Mouse (Mus musculus) retina, postnatal 7 days (tissue): ENCODE results near the gene E030025P04Rik.

ENCODE experiments used
- DNase-seq: peaks from one replicate; pipeline ENCODE4 v3.0.0-alpha.2; 2012; ENCODE audit warnings: low read depth, low spot score

E030025P04Rik gene

DNA sequence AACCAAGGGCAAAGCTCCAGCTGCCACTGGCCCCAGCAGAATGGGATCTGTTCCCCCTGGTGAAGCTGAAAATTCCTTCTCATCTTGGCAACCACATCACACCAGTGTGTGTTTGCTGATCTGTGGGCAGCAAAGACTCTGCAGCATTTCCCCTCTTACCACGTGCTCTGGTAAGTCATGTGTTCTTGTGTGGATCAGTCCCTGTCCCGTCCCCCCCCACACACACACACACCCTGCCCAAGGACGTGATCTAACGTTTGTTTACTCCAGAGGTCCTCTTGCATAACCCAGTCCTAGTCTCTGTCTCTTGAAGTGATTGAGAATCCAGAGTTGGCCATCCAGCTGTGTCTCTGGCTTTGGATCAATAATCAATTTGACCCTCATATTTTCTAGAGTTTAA is at the start of gene E030025P04Rik:
TSS of gene E030025P04Rik (minus strand) at position 134 of the 400 bp plus-strand sequence.
- no peak for DNase-seq

DNA sequence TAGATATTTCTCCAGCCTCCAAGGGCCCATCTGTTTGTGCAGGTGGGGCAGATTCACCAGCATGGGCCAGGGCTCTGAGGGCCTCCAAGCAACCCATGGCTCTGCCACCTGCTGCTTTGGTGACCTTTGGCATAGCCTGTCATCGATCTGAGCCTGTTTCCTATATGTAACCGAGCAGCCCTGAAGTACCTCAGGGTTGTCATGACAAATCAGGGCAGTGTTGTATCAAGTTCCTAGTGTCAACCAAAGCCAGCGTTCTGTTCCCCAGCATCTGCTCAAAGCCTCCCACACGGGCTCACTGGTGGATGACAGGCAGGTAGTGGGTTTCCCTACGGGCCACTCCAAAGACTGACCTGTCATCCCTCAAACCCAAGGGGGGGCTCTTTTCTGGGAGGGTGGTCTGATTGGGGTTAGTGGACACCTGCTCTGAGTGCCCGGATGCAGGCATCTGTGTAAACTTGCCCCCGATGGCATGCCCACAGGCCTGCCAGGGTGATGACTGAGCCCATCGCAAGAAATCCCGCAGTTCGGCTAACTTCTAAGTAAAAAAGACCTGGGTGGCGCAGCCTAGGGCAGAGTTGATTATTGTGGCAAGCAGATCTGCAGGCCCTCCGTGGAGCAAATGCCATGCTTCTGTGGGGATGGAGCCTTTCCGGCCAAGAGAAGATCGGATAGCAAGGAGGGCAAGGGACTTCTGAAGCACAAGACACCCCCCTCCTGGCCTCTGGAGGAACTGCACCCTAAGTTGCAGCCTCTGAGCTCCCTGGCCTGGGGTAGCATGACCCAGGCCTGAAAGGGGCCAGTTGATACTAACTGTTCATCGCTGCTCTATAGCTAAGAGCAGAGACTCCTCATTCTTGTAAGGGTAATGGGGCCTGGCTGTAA is 48.7 kb upstream of the E030025P04Rik start:
- peak; percentile 52 for DNase-seq

DNA sequence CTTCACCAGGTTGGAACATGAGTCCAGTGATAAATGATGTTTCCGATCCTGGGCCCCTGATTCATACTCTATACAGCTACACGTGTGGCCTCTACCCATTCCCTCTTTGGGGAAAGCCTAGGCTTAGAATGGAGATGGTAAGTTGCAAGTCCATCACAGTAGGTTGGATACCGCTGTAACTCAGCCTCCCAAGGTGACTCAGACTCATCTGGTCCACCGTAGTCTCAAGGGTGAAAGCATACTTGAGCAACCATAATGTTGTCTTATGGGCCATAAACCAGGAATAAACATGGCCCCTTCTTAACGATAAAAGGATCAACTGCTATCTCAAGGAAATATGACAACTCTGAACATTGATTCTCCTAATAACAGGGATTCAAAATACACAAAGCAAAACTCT is 44.1 kb upstream of the E030025P04Rik start:
- no peak for DNase-seq

DNA sequence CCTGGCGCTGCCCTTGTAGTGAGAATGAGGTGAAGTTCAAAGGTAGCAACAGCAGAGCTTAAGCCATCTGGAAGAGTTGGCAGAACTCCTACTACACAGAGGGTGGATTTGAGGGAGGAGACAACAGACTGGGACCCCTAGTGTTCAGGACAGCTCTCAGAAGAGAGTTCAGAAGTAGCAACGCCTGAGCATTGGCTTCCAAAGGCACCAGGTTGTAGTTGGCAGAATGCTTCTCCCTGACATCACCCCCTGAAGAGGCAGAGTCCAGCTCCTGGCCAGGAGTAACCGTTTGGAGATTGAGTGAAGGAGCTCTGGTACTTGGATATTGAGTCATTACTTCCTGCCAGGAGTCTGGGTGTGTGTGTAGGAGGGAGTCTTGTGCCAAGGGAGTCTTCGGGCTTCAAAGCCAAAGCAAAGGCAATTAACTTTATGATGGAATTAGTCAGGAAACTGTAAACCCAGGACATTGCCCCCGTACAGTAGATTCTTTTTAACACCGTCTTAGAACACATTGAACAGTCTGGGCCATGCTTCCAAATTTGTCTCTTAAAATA is 43.5 kb upstream of the E030025P04Rik start:
- no peak for DNase-seq

DNA sequence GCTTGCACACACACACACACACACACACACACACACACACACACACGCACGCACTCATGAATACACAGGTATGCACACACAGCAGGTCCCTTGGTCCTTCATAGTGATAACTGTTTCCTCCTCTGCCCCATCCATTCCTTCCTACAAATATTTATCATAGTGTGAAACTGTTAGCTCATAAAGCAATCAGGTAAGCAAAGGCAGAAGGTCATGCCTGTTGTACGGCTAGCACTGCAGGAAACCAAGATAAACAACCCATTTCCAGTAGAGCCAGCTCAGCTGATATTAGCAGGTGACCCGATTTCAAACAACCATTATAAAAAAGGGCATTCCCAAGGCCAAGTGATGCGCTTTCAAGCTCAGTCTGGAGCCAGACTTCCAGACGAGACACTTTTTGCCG is 36.9 kb upstream of the E030025P04Rik start:
- DNase-seq, result no peak

DNA sequence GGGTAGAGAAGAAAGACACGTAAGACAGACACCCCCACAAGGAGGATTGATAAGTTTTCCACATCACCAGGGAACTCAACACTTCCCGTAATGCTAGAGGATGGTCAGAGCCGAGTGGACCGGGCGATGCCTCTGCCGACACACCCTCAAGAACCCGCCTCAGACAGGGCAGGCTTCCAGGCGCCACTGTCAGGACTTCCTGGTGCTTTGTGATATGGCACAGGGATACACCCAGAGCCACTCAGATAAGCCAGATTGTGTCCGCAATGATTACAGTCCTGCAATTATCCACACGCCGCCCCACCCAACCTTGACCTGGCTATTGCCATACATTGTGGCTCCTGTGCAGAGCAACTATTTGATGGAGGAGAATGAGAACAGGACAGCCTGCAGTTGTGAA is 36.1 kb upstream of the E030025P04Rik start:
- DNase-seq, result no peak

DNA sequence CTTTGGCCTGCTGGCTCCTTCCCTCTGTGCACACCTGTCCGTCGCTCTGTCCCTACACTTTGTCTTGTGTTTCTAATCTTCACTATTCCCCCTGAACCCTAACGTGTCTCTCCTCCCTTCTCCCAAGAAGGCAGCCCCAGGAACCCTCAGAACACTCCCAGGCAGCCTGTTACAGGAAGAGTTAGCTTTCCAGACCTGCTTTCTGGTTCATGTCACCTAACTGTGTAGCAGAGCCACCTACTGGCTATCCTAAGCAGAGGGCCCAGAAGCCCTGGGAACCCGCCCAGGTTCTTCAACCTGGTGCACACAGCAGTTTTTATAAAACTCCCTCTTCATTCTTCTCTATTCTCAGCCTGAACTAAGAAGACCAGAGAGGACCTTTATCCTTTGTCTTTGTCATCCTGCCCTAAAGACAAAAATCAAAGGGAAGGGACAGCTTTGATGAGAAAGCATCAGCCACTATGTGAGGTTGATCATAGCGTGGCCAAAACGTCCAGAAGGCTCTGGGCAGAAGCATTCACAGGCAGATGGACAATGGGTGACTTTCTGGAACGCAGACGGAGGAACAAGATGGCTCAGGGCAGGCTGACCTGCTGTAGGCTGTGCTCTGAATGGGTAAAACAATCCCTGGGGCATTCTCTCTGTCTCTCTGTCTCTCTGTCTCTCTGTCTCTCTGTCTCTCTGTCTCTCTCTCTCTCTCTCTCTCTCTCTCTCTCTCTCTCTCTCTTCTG is 34.8 kb upstream of the E030025P04Rik start:
- no peak for DNase-seq

DNA sequence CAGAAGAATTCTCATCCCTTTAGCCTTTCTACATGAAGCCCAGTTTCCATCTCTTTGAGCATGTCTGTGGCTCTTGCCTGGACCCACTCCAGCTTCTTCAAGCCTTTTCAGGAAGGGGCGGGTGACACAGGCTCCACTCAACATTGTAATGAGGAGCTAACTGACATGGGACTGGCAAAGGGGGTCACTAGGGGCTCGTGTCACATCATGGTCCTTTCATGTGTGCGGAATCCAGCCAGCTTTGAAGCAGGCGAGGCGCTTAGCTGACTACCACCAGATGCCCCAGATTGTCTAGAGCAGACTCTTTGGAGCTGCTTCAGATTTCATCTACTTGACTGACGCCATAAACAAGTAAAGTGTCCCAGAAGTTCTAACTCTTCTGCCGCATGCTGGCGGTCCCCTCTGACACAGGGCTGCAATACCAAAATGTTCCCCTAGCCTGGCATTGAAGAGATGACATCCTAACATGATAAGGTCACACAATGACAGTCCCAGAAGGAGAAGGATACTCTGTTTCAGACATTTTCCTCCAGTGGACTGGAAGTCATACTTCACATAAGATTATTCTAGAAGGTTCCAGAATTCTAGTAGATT is 31.3 kb upstream of the E030025P04Rik start:
- DNase-seq, result no peak

DNA sequence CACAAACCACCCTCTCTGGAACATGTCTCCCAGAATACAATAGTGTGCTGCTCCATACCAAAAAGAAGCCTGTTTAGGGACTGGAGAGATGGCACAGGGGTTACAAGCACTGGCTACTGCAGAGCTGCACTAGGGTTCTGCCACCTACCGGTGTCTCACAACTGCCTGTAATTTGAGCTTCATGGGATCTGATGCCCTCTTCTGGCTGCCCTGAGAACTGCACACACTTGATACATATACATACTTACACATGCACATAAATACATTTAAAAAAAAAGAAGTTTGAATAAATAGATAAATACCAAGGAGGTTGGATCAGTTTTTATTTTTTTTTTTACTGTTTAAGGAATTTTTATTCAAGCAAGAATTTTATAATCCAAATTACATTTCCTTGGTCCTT is 28.1 kb upstream of the E030025P04Rik start:
- DNase-seq, result no peak

DNA sequence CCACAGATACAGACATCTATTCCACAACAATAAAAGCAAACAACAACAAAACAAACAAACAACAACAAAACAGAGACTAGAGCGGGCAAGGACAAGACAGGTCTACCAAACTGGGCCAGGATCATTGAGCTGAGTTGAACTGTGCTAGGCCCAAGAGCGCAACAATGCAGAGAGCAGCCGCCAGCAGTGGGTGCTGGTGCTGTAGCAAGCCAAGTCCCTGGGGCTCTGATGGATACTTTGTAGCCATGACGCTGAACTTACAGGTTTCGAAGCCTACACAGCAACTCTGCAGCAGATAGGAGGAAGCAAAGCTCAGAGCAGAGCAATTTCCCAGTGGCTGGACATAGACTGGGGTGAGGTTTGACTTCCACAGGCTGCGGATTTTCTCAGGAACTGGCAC is 26.6 kb upstream of the E030025P04Rik start:
- no peak for DNase-seq

DNA sequence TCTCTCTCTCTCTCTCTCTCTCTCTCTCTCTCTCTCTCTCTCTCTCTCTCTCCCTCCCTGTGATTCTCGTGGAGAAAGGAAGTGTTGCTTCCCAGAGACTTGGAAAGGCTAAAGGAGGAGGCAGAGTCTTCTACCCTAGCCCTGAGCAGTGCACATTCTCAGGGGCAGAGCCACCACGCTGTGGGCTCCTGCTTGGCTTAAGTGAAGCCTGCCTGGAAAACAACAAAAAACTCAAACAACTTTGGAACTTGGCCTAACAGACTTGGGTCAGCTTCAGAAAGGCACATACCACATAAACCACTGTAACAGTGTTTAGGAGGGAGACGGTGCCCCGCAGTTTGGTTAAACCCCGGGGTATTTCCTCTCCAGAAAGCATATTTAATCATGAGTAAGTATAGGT is 13.5 kb upstream of the E030025P04Rik start:
- DNase-seq, result no peak

DNA sequence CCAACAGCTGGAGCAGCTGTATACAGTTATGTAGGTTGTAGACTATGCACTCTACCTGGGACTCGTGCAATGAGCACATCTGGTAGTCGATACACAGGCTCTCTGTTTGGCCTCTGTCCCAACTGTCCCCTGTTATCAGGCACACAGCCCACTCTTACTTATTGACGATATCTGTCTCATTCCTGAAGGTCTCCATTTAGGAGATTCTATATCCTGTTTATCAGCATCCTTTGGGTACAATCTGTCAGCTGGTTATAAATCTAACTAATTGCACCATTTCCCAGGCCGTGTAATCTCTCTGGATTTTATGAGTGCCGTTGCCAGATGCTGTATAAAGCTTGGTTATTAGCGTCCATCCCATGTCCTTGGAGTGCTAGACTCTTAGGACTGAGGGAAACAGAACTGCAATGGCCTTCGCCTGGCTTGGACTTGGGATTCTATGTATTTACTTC is 747 bp upstream of the E030025P04Rik start:
- DNase-seq, result no peak

DNA sequence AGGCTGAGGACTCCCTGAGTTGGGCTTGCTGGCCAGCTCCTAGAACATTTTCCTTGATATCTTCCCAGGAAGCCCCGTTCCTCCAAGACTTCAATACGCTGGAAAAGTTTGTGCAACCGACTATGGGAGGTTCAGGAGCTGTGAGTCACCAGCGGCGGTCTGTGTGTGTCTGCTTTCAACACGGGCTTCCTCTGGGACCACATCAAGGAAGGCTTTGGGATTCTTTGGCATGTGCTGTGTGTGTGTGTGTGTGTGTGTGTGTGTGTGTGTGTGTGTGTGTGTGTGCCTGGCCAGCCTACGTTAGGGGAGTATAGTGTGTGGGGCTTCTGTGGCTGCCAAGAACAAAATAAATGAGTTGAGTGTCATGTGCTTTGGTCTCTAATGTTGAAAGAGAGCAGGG is 17.7 kb downstream of the E030025P04Rik start:
- DNase-seq, result no peak

DNA sequence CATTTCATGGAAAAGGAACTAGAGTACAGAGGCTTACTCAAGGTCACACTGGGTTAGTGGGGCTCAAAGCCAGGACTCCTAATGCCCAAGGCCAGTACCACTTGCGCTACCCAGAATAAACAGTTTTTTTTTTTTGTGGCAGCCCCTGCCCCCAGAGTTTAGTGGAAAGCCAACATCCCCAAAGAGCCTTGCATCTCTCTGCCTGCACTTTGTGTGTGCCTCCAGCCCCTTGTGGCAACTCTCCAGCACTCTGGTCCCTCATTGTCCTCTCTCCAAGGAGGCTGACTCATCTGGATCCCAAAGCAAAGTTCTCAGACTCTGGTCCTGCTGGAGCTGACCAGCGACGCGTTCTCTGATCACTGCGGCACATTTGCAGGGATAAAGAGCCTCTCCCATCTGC is 18.7 kb downstream of the E030025P04Rik start:
- DNase-seq, result no peak

DNA sequence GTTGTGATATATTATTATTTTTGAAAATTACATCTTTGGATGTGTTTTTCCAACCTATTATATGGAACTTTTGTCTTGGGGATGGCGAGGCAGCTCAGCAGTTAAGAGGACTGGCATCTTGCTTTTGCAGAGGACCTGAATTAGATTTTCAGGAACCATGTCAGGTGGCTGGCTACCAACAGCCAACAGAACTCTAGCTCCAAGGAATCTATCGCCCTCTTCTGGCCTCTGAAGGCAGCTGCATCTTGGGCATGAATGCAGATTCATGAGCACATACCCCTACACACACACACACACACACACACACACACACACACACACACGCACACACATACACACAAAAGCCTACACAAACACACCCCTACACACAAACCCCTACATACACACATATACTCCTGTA is 19.9 kb downstream of the E030025P04Rik start:
- DNase-seq, result no peak

DNA sequence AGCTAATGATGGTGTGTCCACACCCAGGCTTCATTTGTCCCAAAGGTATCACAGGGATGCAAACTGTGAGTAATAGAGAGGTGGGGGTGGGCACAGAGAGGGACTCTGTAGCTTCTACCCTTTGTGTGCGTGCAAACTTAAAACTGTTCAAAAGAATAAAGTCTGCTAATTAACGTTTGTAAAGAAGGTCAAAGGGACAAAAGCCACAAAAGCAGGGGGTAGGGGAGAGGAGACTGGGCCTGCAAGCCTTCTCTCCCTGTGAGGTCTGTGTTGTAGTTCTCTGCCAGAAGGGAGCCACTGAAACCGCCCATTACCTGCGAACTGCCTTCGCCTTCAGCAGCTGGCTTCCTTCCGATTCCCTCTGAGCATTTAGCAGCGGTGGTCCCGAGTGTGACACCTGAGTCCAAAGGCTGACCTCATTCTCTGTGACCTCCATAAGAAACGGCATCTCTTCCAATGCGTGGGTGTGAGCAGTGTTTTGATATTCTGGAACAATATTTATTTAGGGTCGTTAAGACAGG is 34.3 kb downstream of the E030025P04Rik start:
- DNase-seq, result no peak

DNA sequence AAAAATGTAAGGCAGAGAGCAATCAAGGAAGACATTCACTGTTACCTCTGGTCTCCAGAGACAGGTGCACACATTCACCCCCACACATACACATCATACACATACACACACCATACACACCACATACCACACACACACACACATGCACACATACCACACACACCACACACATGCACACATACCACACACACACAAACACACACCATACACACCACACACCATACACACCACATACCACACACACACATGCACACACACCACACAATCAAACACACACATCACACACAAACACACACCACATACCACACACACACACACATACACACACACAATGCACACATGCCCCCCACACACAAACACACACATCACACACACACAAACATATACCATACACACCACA is 35.1 kb downstream of the E030025P04Rik start:
- DNase-seq, result no peak

DNA sequence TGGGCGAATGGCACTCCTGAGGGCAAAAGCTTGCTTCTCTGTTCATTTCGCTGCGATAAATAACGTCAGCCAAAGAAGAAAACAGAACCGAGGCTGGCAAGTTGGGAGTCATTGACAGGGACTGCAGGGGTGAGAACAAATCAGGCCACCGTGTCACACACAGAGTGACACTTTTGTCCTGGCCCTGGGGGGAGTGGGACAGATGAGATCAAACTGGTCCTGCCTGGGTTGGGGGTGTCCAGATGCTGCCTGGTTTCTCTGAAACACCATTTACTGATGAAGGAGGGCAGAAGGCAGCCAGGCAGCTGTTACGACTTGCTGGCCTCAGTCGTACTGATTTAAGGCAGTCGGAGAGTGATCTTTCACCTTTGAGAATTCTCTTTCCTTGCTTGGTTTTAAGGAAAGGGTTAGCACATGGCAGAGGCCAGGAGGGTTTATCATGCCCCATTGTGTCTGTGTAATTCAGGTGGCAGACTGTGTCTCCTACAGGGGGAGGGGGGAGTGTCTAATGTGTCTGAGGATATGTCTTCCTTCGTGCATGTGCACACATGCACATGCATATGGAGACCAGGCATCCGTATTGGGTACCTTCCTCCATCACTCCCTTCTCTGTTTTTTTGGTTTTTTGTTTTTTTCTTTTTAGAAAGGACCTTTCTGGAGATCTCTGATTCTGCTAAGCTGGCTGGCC is 36.5 kb downstream of the E030025P04Rik start:
- DNase-seq, result no peak

DNA sequence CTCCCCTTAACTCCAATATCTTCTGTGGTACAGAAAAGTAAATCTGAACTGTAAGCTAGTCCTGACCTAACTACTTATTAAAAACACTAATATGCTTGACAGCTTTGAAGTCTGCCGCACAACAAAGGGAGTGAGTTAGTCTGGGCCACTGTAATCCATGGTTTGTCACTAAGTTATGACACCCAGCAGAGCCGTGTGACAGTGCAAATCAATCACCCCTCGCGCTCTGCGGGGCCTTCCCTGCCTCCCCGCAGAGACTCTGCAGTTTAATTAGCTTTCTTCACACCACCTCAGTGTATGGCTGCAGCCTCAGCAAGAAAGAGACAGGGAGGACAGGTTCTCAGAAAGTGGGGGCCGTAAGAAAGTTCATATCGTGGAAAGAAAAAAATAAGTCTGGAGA is 37.4 kb downstream of the E030025P04Rik start:
- no peak for DNase-seq

DNA sequence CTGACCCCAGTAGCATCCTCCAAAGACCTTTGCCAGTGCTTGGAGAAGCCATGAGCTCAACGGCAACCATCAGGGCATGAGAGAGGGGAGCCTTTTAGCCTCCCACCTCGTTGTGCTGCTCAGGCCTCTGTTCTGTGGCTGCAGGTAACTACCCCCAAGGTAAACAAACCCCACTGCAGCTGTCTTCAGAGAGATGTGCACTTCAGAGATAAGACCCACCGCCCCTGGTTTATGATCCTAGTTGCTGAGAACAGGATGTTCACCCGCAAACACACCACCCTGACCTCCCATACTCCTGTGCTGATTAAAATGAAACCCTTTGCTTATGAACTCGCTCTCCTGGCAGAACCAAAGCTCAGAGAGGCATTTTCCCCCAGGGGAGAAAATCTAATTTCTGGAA is 38.0 kb downstream of the E030025P04Rik start:
- DNase-seq, result no peak

DNA sequence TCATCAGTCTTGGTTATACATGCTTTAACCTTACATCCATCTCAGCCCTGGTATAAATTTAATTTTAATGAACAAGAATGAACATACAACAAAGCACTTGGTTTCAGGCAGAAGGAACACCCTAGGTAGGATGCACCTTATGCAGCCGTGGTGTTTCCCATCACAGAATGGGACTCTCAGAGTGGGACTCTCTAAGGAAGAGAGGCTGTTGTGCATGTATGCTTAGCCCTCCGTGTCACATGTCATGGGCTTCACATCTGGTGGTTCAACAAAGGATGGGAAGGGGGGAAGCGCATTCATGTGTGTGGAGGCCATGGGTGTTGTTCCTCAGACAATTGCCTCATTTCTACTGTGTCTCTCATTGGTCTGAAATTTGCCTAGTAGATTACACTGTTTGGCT is 40.8 kb downstream of the E030025P04Rik start:
- no peak for DNase-seq
